Mouse (Mus musculus) liver, embryonic 14.5 days (tissue): ENCODE measurements at regions not wholly inside any gene's neighbourhood (a gene's known extent, or its start where the extent isn't known, plus 50 kb on each side); places are given as distances from the start of the nearest gene placed in this dataset.
"Not testable (repeated sequence)": the region's sequence is repeated elsewhere in the genome, so short reads cannot be mapped to it uniquely, and the experiment has no call there.

Source experiments
- CTCF ChIP-seq: IDR thresholded peaks from 2 replicates; pipeline ENCODE4 v1.5.1; 2016; ENCODE audit warnings: antibody characterized with exemption, low read depth, control low read depth
- EP300 ChIP-seq: IDR thresholded peaks from 2 replicates; pipeline ENCODE4 v1.6.1; 2016; ENCODE audit warnings: antibody characterized with exemption, low read depth

GRCm38 (mm10) chr1:42607466-42608043 is 88.0 kb upstream of the Pou3f3 start:
- not testable (repeated sequence) for TF ChIP-seq EP300, CTCF
